Mouse (Mus musculus) stomach, postnatal 0 days (tissue): Measurements from ENCODE around the gene Src. TPM values are rescaled to one million over a fixed set of nuclear protein-coding genes. Genes with fewer than 3 reads are reported as not detected.

Experiments used
- ATAC-seq: fragments of 200-750 bp; cut with Nextera tagmentation; 2 replicates; pipeline ENCODE4 v1.8.0; 2017; ENCODE audit not compliant: low FRiP score, low TSS enrichment
- DNase-seq: peaks from one replicate; pipeline ENCODE4 v3.0.0-alpha.2; 2016; ENCODE audit warnings: low spot score
- H3K27ac ChIP-seq: fragments of 300-500 bp; sonication (generic); replicated peaks from 2 replicates; pipeline ENCODE4 v1.5.1; 2014; ENCODE audit warnings: mild to moderate bottlenecking, control low read depth
- H3K27me3 ChIP-seq: fragments of 300-500 bp; sonication (generic); 2 replicates; pipeline ENCODE4 v1.6.1; 2014; ENCODE audit warnings: low read length; ENCODE audit not compliant: control insufficient read depth, insufficient read depth
- H3K36me3 ChIP-seq: fragments of 300-500 bp; sonication (generic); 2 replicates; pipeline ENCODE4 v1.6.1; 2014; ENCODE audit warnings: low read length, mixed read lengths; ENCODE audit not compliant: control insufficient read depth, insufficient read depth
- H3K4me1 ChIP-seq: fragments of 300-500 bp; sonication (generic); replicated peaks from 2 replicates; pipeline ENCODE4 v1.6.1; 2014; ENCODE audit warnings: antibody characterized with exemption; ENCODE audit not compliant: control insufficient read depth, insufficient read depth
- H3K4me2 ChIP-seq: fragments of 300-500 bp; sonication (generic); replicated peaks from 2 replicates; pipeline ENCODE4 v1.6.1; 2014; ENCODE audit warnings: low read depth, mild to moderate bottlenecking, control low read depth, moderate library complexity
- H3K4me3 ChIP-seq: fragments of 300-500 bp; sonication (generic); 2 replicates; pipeline ENCODE4 v1.5.1; 2014; ENCODE audit warnings: low read depth, low read length, control low read depth
- H3K9ac ChIP-seq: fragments of 300-500 bp; sonication (generic); 2 replicates; pipeline ENCODE4 v1.6.1; 2014; ENCODE audit warnings: mild to moderate bottlenecking, low read length, control low read depth, mixed read lengths
- H3K9me3 ChIP-seq: fragments of 300-500 bp; sonication (generic); 2 replicates; pipeline ENCODE4 v1.6.1; 2016; ENCODE audit warnings: low read length; ENCODE audit not compliant: control insufficient read depth
- CTCF ChIP-seq: IDR thresholded peaks from 2 replicates; pipeline ENCODE4 v1.5.1; 2016; ENCODE audit warnings: antibody characterized with exemption, low read depth, mild to moderate bottlenecking, moderate library complexity
- EP300 ChIP-seq: optimal IDR thresholded peaks from 2 replicates; pipeline ENCODE3; 2016; ENCODE audit warnings: antibody characterized with exemption
- WGBS: fragments of 180-500 bp; shearing (Covaris S2); extraction: QIAGEN DNeasy Blood & Tissue Kit; methylation state at CpG from one replicate; pipeline ENCODE4 v1.1.7; 2014; 5-methylcytosine and 5-hydroxymethylcytosine counted together
- polyA plus RNA-seq: library from polyadenylated mRNA; unstranded; fragments of >200 nt; fragmentation: Nextera tagmentation; extraction: Ambion mirVana; gene quantifications from 2 replicates; pipeline ENCODE4 v1.2.1, GENCODE M21; 2015

Gene Src
- polyA plus RNA-seq, 1 experiment from 2014 or later, result 12.0 TPM

GRCm38 (mm10) chr2:157417229-157417628, 1.0 kb upstream of the Src start:
- no peak for ATAC-seq
- WGBS, result 58% methylated on average over 6 of the region's 6 CpGs

GRCm38 (mm10) chr2:157418609-157419071, 396 bp downstream of the Src start:
- Histone ChIP-seq H3K27ac (peak overlapping the region; percentile 35; the same call in 1 of the 2 replicates), H3K9me3 (no peaks in the 10 kb centered on the region), H3K9ac (0 out of 2 replicates have a peak overlapping the region, but pooled peaks have one; percentile 13), H3K27me3 (no peaks in the 10 kb centered on the region), H3K36me3 (no peaks in the 10 kb centered on the region), H3K4me1 (peaks cover 7% of the 10 kb centered on the region; the same call in 1 of the 2 replicates), H3K4me3 (no peak overlapping the region), H3K4me2 (no peak overlapping the region)
- 15% methylated on average over 7 of the region's 7 CpGs for WGBS
- ATAC-seq, result no peak
- DNase-seq, result no peak
- TF ChIP-seq EP300, result no peak
- TF ChIP-seq CTCF, result no peak

More at GRCm38 (mm10) chr2:157417229-157417628, 1.0 kb upstream of the Src start:
- H3K4me1 ChIP-seq, result peaks cover 4% of the 10 kb centered on the region; the same call in 1 of the 2 replicates
- H3K4me2 ChIP-seq, result no peak overlapping the region
- TF ChIP-seq CTCF (no peak), EP300 (no peak)
- DNase-seq, result no peak
- H3K9me3 ChIP-seq, result no peaks in the 10 kb centered on the region
- no peak overlapping the region for H3K4me3 ChIP-seq
- no peaks in the 10 kb centered on the region for H3K27me3 ChIP-seq
- H3K9ac ChIP-seq, result no peak overlapping the region
- no peaks in the 10 kb centered on the region for H3K36me3 ChIP-seq
- H3K27ac ChIP-seq, result no peak overlapping the region

GRCm38 (mm10) chr2:157419506-157419905, 1.3 kb downstream of the Src start:
- no peak overlapping the region for H3K9ac ChIP-seq
- H3K27ac ChIP-seq, result no peak overlapping the region
- no peaks in the 10 kb centered on the region for H3K36me3 ChIP-seq
- ATAC-seq, result no peak
- H3K4me2 ChIP-seq, result no peak overlapping the region
- H3K27me3 ChIP-seq, result no peaks in the 10 kb centered on the region
- TF ChIP-seq CTCF (no peak), EP300 (no peak)
- no peak for DNase-seq
- H3K9me3 ChIP-seq, result no peaks in the 10 kb centered on the region
- H3K4me1 ChIP-seq, result peaks cover 7% of the 10 kb centered on the region; the same call in 1 of the 2 replicates
- H3K4me3 ChIP-seq, result no peak overlapping the region

DNA sequence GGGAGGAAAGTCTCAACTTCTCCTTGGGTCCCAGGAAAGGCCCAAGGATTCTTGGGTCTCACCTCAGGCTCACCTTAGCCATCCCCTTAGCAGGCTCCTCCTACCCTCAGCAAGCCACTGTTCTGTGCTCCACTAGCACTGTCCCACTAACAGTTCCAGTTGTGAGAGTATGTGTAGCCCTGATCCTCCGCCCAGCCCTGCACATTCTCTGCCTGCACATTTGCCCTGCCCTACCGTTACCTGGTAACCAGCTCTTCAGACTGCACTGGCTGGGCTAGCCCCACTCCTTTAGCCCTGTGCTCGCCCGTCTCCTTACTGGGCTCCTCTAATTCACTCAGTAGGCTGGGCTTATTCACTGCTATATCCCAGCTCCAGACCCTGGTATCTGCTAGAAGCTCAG, 2.2 kb downstream of the Src start:
- 58% methylated on average over 4 of the region's 4 CpGs for WGBS
- H3K4me1 ChIP-seq, result peaks cover 7% of the 10 kb centered on the region; the same call in 1 of the 2 replicates

DNA sequence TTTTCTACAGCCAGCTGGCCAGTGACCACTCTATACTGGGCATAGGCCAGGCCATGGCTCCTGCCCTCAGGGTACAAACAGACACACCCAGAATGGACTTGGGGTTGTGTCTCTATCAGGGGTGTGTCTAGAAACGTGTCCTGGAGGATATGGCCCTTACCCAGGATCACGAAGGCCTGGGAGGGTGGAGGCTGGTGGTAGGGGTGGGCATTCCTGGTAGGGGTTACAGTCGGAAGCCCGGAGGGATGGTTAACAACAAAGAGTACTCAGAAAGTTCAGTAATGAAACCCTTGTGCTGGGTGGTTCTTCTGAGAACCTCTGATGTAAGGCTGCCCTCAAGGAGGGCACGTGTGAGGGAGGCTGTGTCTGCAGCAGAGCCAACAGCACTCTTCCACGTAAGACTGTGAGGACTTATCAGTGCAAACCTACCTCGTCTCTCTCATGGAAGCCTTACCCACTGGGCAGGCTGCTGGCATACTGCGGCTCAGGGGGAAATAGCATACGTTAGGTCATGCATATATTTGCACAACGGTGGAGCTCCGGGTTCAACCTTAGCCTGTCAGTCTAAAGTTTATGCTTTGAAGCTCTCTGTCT, 3.9 kb downstream of the Src start:
- Histone ChIP-seq H3K4me1 (peaks cover 7% of the 10 kb centered on the region; the same call in 1 of the 2 replicates), H3K9ac (no peak overlapping the region)
- ATAC-seq, result peak; percentile 69

More for the DNA sequence above, 2.2 kb downstream of the Src start:
- Histone ChIP-seq H3K9me3 (no peaks in the 10 kb centered on the region), H3K36me3 (no peaks in the 10 kb centered on the region), H3K27me3 (no peaks in the 10 kb centered on the region), H3K4me2 (no peak overlapping the region), H3K4me3 (no peak overlapping the region), H3K27ac (no peak overlapping the region), H3K9ac (no peak overlapping the region)
- no peak for TF ChIP-seq EP300
- DNase-seq (peak; percentile 59), ATAC-seq (no peak)

More for the DNA sequence above, 3.9 kb downstream of the Src start:
- TF ChIP-seq CTCF (no peak), EP300 (no peak)
- peak; percentile 65 for DNase-seq
- Histone ChIP-seq H3K4me3 (no peak overlapping the region), H3K27me3 (no peaks in the 10 kb centered on the region), H3K36me3 (no peaks in the 10 kb centered on the region), H3K27ac (peak overlapping the region; percentile 98), H3K9me3 (no peaks in the 10 kb centered on the region), H3K4me2 (no peak overlapping the region)
- WGBS, result 55% methylated on average over 11 of the region's 11 CpGs
